Mouse (Mus musculus) left cerebral cortex, postnatal 4 days (tissue): ENCODE data around the gene Secisbp2l. TPM values are rescaled to one million over a fixed set of nuclear protein-coding genes. Genes with fewer than 3 reads are reported as not detected.
A peak's percentile ranks its signal among the peaks of the same experiment; 100 is the strongest.

ENCODE experiments used
- DNase-seq: peaks from one replicate; pipeline ENCODE4 v3.0.0-alpha.2; 2022
- intact Hi-C: fragments of 180-260 bp; cut with DNase I; formaldehyde crosslinking; loops from one replicate; pipeline ENCODE4 v1.15.1; 2025
- total RNA-seq, 2 experiments: library from RNA; stranded (reverse); gene quantifications; 2 replicates each; pipeline ENCODE4 v1.2.3; 2021

The Secisbp2l gene
- total RNA-seq, 2 experiments from 2014 or later: 79.1 to 79.8 TPM

GRCm38 (mm10) chr2:125785021-125785420 is 2.4 kb upstream of the Secisbp2l start:
- intact Hi-C loops: no loop called here
- DNase-seq: no peak

GRCm38 (mm10) chr2:125784392-125784791 is 1.7 kb upstream of the Secisbp2l start:
- no peak for DNase-seq
- intact Hi-C loops: no loop called here

- no peak for DNase-seq
- intact Hi-C loops: no loop called here
Measured at GRCm38 (mm10) chr2:125783868-125784267, 1.2 kb upstream of the Secisbp2l start.

- DNase-seq: no peak
- intact Hi-C loops: no loop called here
Measured at GRCm38 (mm10) chr2:125781978-125782718, 522 bp downstream of the Secisbp2l start.

GRCm38 (mm10) chr2:125781006-125781405 is 1.7 kb downstream of the Secisbp2l start:
- intact Hi-C loops: no loop called here
- DNase-seq: no peak

- intact Hi-C loops: no loop called here
- no peak for DNase-seq
Measured at GRCm38 (mm10) chr2:125778380-125778779, 4.3 kb downstream of the Secisbp2l start.

- intact Hi-C loops: no loop called here
- no peak for DNase-seq
Measured at GRCm38 (mm10) chr2:125777018-125777417, 5.7 kb downstream of the Secisbp2l start.

- intact Hi-C loops: no loop called here
- DNase-seq: no peak
Measured at GRCm38 (mm10) chr2:125775661-125776060, 7.0 kb downstream of the Secisbp2l start.

GRCm38 (mm10) chr2:125774846-125775245 is 7.8 kb downstream of the Secisbp2l start:
- DNase-seq: no peak
- intact Hi-C loops: no loop called here

GRCm38 (mm10) chr2:125765029-125765428 is 17.6 kb downstream of the Secisbp2l start:
- intact Hi-C loops: loop anchor here (5.0 kb wide), 1 partner anchor 67 kb away; no protein-coding TSS in a partner anchor
- peak; percentile 21 for DNase-seq

- no peak for DNase-seq
- intact Hi-C loops: no loop called here
Measured at GRCm38 (mm10) chr2:125764531-125764930, 18.1 kb downstream of the Secisbp2l start.

GRCm38 (mm10) chr2:125749330-125749729 is 33.3 kb downstream of the Secisbp2l start:
- intact Hi-C loops: no loop called here
- no peak for DNase-seq

- intact Hi-C loops: no loop called here
Measured at GRCm38 (mm10) chr2:125739338-125739737, 43.3 kb downstream of the Secisbp2l start.

GRCm38 (mm10) chr2:125738718-125739117 is 44.0 kb downstream of the Secisbp2l start:
- no peak for DNase-seq
- intact Hi-C loops: no loop called here

More at GRCm38 (mm10) chr2:125739338-125739737, 43.3 kb downstream of the Secisbp2l start:
- DNase-seq: no peak

GRCm38 (mm10) chr2:125736025-125736343 is 46.7 kb downstream of the Secisbp2l start:
- no peak for DNase-seq
- intact Hi-C loops: no loop called here

- DNase-seq: no peak
Measured at GRCm38 (mm10) chr2:125735333-125736024, 47.2 kb downstream of the Secisbp2l start.

GRCm38 (mm10) chr2:125734741-125735140 is 47.9 kb downstream of the Secisbp2l start:
- DNase-seq: no peak
- intact Hi-C loops: loop anchor here (5.0 kb wide), 1 partner anchor 77 kb away; no protein-coding TSS in a partner anchor

More at GRCm38 (mm10) chr2:125735333-125736024, 47.2 kb downstream of the Secisbp2l start:
- intact Hi-C loops: no loop called here

GRCm38 (mm10) chr2:125731763-125732560 is 50.7 kb downstream of the Secisbp2l start:
- intact Hi-C loops: loop anchor here (5.0 kb wide), 1 partner anchor 75 kb away; no protein-coding TSS in a partner anchor
- DNase-seq: peak; percentile 97

GRCm38 (mm10) chr2:125724546-125725114 is 58.0 kb downstream of the Secisbp2l start:
- peak; percentile 14 for DNase-seq
- intact Hi-C loops: loop anchor here (5.0 kb wide), 1 partner anchor 52 kb away; the partner anchor contains the start of gene Eid1

- intact Hi-C loops: loop anchor here (5.0 kb wide), 1 partner anchor 52 kb away; the partner anchor contains the start of gene Eid1
- peak; percentile 69 for DNase-seq
Measured at GRCm38 (mm10) chr2:125724086-125724430, 58.6 kb downstream of the Secisbp2l start, which contains the start of gene Shc4. Gene Shc4, minus strand, starts transcription at chr2:125724148.
